Mouse (Mus musculus): ENCODE measurements at regions not wholly inside any gene's neighbourhood (a gene's known extent, or its start where the extent isn't known, plus 50 kb on each side); places are given as distances from the start of the nearest gene placed in this dataset.
A peak's percentile ranks its signal among the peaks of the same experiment; 100 is the strongest.

GRCm38 (mm10) chr4:152928422-152928985 is 450.8 kb upstream of the Kcnab2 start:
- 58% methylated on average over 5 of the region's 5 CpGs for WGBS
- no peak overlapping the region for H3K4me3 ChIP-seq (ENCODE audit: low read length)
- ATAC-seq (no peak), DNase-seq (ENCODE audit: low spot score) (no peak)
- TF ChIP-seq CTCF (IDR thresholded peaks at IDR 0.05; ENCODE audit: low read depth) = no peak
- no peak overlapping the region for H3K4me2 ChIP-seq (ENCODE audit: low read depth, low read length)
- no peak overlapping the region for H3K27ac ChIP-seq
- H3K9me3 ChIP-seq (ENCODE audit: low read length) = peaks cover 2% of the 10 kb centered on the region; the same call in 1 of the 2 replicates
- no peak overlapping the region for H3K9ac ChIP-seq (replicated peaks; ENCODE audit: low read length)
- H3K36me3 ChIP-seq (ENCODE audit: insufficient read depth, low read length) = no peaks in the 10 kb centered on the region
- no peaks in the 10 kb centered on the region for H3K4me1 ChIP-seq (ENCODE audit: insufficient read depth, low read length)
- H3K27me3 ChIP-seq (ENCODE audit: insufficient read depth, low read length) = no peaks in the 10 kb centered on the region

DNA sequence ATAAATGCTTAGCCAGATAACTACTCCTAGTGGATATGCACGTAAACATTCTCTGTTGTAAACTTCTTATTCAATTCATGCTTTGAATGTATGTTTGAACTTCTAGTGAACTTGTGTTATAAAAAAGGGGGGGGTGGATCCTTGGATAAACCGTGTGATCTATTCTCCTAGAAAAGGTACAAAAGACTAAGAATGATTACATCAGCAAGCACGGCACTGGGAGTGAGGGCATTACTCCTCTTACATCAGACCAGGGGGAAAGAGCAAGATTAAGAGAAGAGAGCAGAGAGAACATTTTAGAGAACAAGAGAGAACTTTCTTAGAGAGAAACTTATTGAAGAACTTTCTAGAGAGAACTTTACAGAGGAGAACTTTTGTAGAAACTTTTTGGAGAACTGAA is 442.6 kb upstream of the Kcnab2 start:
- Histone ChIP-seq H3K9me3 (ENCODE audit: low read length) (no peaks in the 10 kb centered on the region), H3K27me3 (ENCODE audit: insufficient read depth, low read length) (no peaks in the 10 kb centered on the region), H3K36me3 (ENCODE audit: insufficient read depth, low read length) (no peaks in the 10 kb centered on the region), H3K4me2 (ENCODE audit: low read depth, low read length) (no peak overlapping the region), H3K4me3 (ENCODE audit: low read length) (no peak overlapping the region), H3K4me1 (ENCODE audit: insufficient read depth, low read length) (0 out of 2 replicates have a peak, but pooled peaks cover 4% of the 10 kb centered on the region), H3K27ac (no peak overlapping the region), H3K9ac (replicated peaks; ENCODE audit: low read length) (no peak overlapping the region)
- no peak for ATAC-seq
- WGBS = 70% methylated on average over 3 of the region's 3 CpGs
- DNase-seq (ENCODE audit: low spot score) = no peak
- TF ChIP-seq CTCF (IDR thresholded peaks at IDR 0.05; ENCODE audit: low read depth) = no peak

DNA sequence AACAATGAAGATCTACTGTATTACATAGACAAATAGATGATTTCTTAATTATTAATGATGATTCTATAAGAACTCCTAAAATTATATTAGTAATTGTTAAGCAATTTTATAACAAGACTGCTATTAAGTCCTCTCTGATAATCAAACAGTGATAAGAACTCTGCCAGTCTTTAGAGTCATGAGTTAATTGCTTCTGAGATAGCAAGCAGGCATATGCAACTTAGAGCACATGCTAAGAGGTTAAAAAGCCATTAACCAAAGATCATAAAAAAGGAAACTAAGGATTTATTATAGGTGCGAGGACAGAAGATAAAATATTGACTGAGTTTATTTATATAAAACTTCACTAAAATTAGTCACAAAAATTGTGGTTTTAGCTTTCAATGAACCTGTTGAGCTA is 442.2 kb upstream of the Kcnab2 start:
- no peak for ATAC-seq
- WGBS = 88% methylated on average over 1 of the region's 1 CpGs
- no peak for DNase-seq (ENCODE audit: low spot score)

GRCm38 (mm10) chr4:152916576-152916975 is 438.9 kb upstream of the Kcnab2 start:
- Histone ChIP-seq H3K4me1 (ENCODE audit: insufficient read depth, low read length) (0 out of 2 replicates have a peak, but pooled peaks cover 4% of the 10 kb centered on the region), H3K27ac (no peak overlapping the region), H3K27me3 (ENCODE audit: insufficient read depth, low read length) (no peaks in the 10 kb centered on the region), H3K9me3 (ENCODE audit: low read length) (no peaks in the 10 kb centered on the region), H3K36me3 (ENCODE audit: insufficient read depth, low read length) (no peaks in the 10 kb centered on the region), H3K9ac (replicated peaks; ENCODE audit: low read length) (no peak overlapping the region), H3K4me3 (ENCODE audit: low read length) (no peak overlapping the region), H3K4me2 (ENCODE audit: low read depth, low read length) (no peak overlapping the region)
- 10% methylated on average over 7 of the region's 7 CpGs for WGBS
- TF ChIP-seq CTCF (IDR thresholded peaks at IDR 0.05; ENCODE audit: low read depth) = no peak
- ATAC-seq = no peak
- peak; percentile 6 for DNase-seq (ENCODE audit: low spot score)

More for the DNA sequence above, 442.2 kb upstream of the Kcnab2 start:
- no peak overlapping the region for H3K4me3 ChIP-seq (ENCODE audit: low read length)
- no peak overlapping the region for H3K27ac ChIP-seq
- H3K9me3 ChIP-seq (ENCODE audit: low read length) = no peaks in the 10 kb centered on the region
- H3K4me1 ChIP-seq (ENCODE audit: insufficient read depth, low read length) = 0 out of 2 replicates have a peak, but pooled peaks cover 4% of the 10 kb centered on the region
- no peaks in the 10 kb centered on the region for H3K27me3 ChIP-seq (ENCODE audit: insufficient read depth, low read length)
- no peak overlapping the region for H3K9ac ChIP-seq (replicated peaks; ENCODE audit: low read length)
- H3K4me2 ChIP-seq (ENCODE audit: low read depth, low read length) = no peak overlapping the region
- TF ChIP-seq CTCF (IDR thresholded peaks at IDR 0.05; ENCODE audit: low read depth) = no peak
- no peaks in the 10 kb centered on the region for H3K36me3 ChIP-seq (ENCODE audit: insufficient read depth, low read length)

DNA sequence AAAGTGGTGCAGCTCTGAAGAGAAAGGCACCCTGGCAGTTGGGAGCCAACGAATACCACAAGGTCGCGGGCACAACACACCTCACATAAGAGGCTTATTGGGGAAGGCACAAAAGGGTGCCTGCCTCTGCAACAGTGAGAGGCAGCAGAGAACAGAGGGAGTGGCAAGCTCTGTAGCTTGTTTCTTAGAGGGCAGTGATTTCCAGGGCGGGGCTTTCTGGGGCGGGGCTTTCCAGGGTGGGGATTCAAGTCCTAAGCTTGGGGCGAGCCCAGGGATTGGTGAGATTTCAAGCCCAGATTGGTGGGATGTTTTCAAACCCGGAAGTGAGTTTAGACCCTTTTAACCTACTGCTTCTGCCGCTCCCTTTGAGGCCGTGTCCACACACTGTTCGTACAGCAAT is 435.8 kb upstream of the Kcnab2 start:
- ATAC-seq = 0 out of 2 replicates have a peak, but pooled peaks have one; percentile 38
- H3K27ac ChIP-seq = 0 out of 2 replicates have a peak overlapping the region, but pooled peaks have one; percentile 9
- no peaks in the 10 kb centered on the region for H3K36me3 ChIP-seq (ENCODE audit: insufficient read depth, low read length)

DNA sequence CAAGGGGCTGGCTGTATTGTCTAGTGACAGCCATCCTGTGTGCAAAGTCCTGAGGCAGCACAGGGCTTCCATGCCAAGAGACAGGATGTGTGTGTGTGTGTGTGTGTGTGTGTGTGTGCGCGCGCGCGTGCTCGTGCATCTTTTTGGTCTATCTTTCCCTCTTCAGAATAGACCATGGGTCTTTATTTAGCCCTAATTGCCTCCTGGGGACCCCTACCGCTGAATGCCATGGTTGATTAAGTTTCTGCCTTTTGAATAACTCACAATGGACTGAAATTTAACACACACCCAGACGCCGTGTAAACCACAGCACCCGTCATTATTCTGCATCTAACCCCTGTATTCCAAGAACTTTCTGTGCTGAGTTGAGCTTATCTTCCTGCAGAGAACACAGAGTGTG is 435.2 kb upstream of the Kcnab2 start:
- Histone ChIP-seq H3K9me3 (ENCODE audit: low read length) (no peaks in the 10 kb centered on the region), H3K27ac (0 out of 2 replicates have a peak overlapping the region, but pooled peaks have one; percentile 9), H3K4me2 (ENCODE audit: low read depth, low read length) (no peak overlapping the region), H3K9ac (replicated peaks; ENCODE audit: low read length) (no peak overlapping the region), H3K4me1 (ENCODE audit: insufficient read depth, low read length) (0 out of 2 replicates have a peak, but pooled peaks cover 4% of the 10 kb centered on the region), H3K36me3 (ENCODE audit: insufficient read depth, low read length) (no peaks in the 10 kb centered on the region), H3K27me3 (ENCODE audit: insufficient read depth, low read length) (no peaks in the 10 kb centered on the region), H3K4me3 (ENCODE audit: low read length) (no peak overlapping the region)
- ATAC-seq (no peak), DNase-seq (ENCODE audit: low spot score) (no peak)
- no peak for TF ChIP-seq CTCF (IDR thresholded peaks at IDR 0.05; ENCODE audit: low read depth)
- 25% methylated on average over 10 of the region's 10 CpGs for WGBS

More for the DNA sequence above, 435.8 kb upstream of the Kcnab2 start:
- Histone ChIP-seq H3K9me3 (ENCODE audit: low read length) (no peaks in the 10 kb centered on the region), H3K4me3 (ENCODE audit: low read length) (no peak overlapping the region), H3K9ac (replicated peaks; ENCODE audit: low read length) (no peak overlapping the region), H3K4me1 (ENCODE audit: insufficient read depth, low read length) (0 out of 2 replicates have a peak, but pooled peaks cover 4% of the 10 kb centered on the region), H3K4me2 (ENCODE audit: low read depth, low read length) (no peak overlapping the region), H3K27me3 (ENCODE audit: insufficient read depth, low read length) (no peaks in the 10 kb centered on the region)
- peak; percentile 28 for DNase-seq (ENCODE audit: low spot score)
- TF ChIP-seq CTCF (IDR thresholded peaks at IDR 0.05; ENCODE audit: low read depth) = no peak
- 32% methylated on average over 10 of the region's 10 CpGs for WGBS

- no peak overlapping the region for H3K27ac ChIP-seq
- WGBS = 57% methylated on average over 5 of the region's 5 CpGs
- no peak overlapping the region for H3K9ac ChIP-seq (replicated peaks; ENCODE audit: low read length)
- no peak overlapping the region for H3K4me3 ChIP-seq (ENCODE audit: low read length)
- H3K4me1 ChIP-seq (ENCODE audit: insufficient read depth, low read length) = no peaks in the 10 kb centered on the region
- no peak; the same call in 1 of the 2 replicates for ATAC-seq
- no peaks in the 10 kb centered on the region for H3K9me3 ChIP-seq (ENCODE audit: low read length)
- no peaks in the 10 kb centered on the region for H3K27me3 ChIP-seq (ENCODE audit: insufficient read depth, low read length)
- no peak overlapping the region for H3K4me2 ChIP-seq (ENCODE audit: low read depth, low read length)
- H3K36me3 ChIP-seq (ENCODE audit: insufficient read depth, low read length) = no peaks in the 10 kb centered on the region
- no peak for TF ChIP-seq CTCF (IDR thresholded peaks at IDR 0.05; ENCODE audit: low read depth)
- DNase-seq (ENCODE audit: low spot score) = peak; percentile 40
Measured at GRCm38 (mm10) chr4:152908235-152908634, 430.6 kb upstream of the Kcnab2 start.
